Mouse (Mus musculus) cerebellum, adult 2 months (tissue): ENCODE measurements at regions not wholly inside any gene's neighbourhood (a gene's known extent, or its start where the extent isn't known, plus 50 kb on each side); places are given as distances from the start of the nearest gene placed in this dataset.

Experiments
- CTCF ChIP-seq: fragments of 200-500 bp; IDR thresholded peaks from 2 replicates; pipeline ENCODE4 v1.5.1; 2011; ENCODE audit warnings: low read depth, mild to moderate bottlenecking, control low read depth, low read length, moderate library complexity, borderline replicate concordance; ENCODE audit not compliant: insufficient read depth
- POLR2A ChIP-seq: fragments of 200-500 bp; IDR thresholded peaks from 2 replicates; pipeline ENCODE4 v1.6.1; 2011; ENCODE audit warnings: low read length, control low read depth, borderline replicate concordance; ENCODE audit not compliant: insufficient read depth

DNA sequence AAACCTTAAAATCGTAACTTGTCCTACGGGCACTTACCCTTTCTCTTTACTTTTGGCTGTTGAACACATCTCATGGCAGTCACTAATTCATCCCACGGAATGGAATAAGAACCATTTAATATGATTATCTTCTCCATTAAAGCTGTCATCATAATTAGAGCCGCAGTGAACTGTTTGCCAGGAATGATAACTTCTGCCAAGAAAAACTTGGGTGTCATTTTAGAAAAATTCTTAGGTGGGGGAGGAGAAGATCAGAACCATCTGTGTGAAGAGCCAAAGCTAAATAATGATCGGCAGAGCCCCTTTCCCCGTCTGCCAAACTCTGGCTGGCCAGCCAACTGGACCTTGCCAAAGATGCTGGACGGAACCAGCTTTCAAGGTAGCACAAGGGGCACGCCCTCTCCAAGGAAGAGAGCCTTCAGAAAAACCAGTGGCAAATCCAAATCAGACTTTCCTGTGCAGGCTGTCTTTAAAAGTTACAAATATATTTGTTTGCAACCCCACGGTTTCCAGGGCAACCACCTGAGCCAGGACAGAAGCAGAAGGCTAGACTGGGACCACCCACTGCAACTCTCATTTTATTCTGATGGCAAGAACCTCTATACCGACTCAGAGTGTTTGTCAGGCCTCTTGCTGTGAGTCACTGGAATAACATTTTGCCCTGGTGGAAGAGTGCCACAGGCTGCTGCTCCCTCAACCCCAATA is 77.9 kb upstream of the Zfp280d start:
- TF ChIP-seq POLR2A (no peak), CTCF (no peak)
